Mouse (Mus musculus): ENCODE data around the gene Lama2.
"Not testable (repeated sequence)": the region's sequence is repeated elsewhere in the genome, so short reads cannot be mapped to it uniquely, and the experiment has no call there.

Gene Lama2

GRCm38 (mm10) chr10:27012804-27013365 is 606.7 kb downstream of the Lama2 start:
- no peak for DNase-seq (ENCODE audit: low spot score in 2 of 2)

- DNase-seq (ENCODE audit: low spot score in 2 of 2): no peak
These were observed 612.2 kb downstream of the Lama2 start for GRCm38 (mm10) chr10:27007364-27007763.

- no peak for DNase-seq (ENCODE audit: low spot score in 2 of 2)
These were observed 613.8 kb downstream of the Lama2 start for GRCm38 (mm10) chr10:27005716-27006115.

DNA sequence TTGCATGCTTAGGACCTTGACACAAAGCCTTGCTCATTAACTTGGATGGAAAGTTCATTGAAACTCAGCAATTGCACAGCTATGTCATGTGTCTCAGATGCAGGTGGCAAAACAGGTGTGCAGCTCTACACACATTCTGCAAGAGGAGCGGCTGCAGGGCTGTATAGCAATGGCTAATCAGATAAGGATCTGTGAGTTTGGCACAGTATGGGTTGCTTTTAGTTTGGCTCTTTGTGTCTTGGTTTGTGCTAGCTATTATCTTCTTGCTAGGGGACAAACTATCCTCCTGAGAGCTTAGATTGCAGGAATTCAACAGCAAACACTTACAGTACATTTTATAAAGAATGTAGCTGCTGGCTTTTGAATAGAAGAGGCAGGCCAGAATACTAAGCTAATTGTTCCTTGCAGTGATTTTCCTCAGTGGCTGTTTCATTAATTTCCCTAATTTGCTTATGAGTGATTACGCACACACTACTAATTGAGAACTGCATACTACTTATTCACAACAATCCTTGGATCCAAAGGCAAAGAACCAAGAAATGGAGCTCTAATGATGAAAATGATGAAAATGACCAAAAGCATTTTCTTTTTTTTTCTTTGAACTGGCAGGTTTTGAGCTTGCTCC is 617.9 kb downstream of the Lama2 start:
- no peak for DNase-seq (ENCODE audit: low spot score in 2 of 2)

GRCm38 (mm10) chr10:26996684-26997083 is 622.9 kb downstream of the Lama2 start:
- no peak for DNase-seq (ENCODE audit: low spot score in 2 of 2)

- DNase-seq (ENCODE audit: low spot score in 2 of 2): peak in 1 of 2 experiments; percentile 7
These were observed 623.6 kb downstream of the Lama2 start for GRCm38 (mm10) chr10:26995987-26996386.

DNA sequence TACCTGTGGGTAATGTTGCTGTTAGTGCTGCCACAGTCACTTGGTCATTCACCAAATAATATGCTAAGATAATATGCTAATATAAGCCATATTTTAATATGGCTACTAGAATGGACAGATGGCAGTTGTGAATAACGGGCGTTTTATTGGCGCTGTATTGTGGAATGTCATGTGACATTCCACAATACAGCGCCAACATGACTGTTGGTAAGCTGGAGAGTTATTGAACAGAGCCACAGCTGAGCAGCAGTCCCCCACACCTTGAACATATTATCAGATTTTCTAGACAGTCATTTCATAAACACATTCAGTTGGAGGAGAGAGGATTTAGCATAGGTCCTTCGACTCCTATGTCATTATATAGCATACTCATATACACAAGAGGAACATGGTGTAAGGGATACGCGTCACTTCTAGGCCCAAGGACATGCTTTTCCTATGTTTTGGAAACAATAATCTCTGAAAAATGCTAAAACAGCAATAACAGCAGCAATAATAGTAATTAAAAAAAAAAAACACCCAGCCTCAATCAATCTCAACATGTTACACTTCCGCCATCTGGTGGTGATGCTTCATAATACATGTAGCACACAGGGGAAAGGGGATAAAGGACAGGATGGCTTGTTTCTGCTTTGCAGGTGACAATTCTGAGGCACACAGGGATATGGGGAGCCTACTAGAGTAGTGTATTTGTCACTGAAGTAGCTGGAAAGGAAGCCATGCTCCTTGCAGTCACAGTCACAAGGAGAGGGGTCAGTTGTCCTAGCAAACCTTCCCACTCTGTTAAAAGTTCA is 624.2 kb downstream of the Lama2 start:
- DNase-seq (ENCODE audit: low spot score in 2 of 2): peak; percentile 70 to 76

- no peak for DNase-seq (ENCODE audit: low spot score in 2 of 2)
These were observed 625.4 kb downstream of the Lama2 start for GRCm38 (mm10) chr10:26993971-26994761.

DNA sequence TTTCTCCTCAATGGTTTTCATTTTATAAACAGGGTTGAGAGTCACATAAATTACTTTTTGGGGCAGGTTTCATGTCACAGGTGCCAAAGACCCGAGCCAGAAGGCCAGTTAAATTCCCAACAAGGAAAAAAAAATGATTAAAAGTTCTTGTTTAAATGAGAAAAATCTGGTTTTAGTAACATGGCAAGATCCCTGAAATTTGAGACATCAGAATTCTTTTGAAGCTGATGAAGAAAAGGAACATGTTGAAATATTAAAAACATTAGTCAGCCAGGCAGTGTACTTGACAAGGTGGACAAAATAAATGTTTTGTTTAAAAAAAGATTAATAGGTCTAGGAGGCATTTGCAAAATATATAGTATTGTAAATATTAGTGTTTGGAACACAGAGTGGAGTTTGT is 634.1 kb downstream of the Lama2 start:
- DNase-seq (ENCODE audit: low spot score in 2 of 2): no peak

- not testable (repeated sequence) for DNase-seq (ENCODE audit: low spot score in 2 of 2)
These were observed 635.5 kb downstream of the Lama2 start for GRCm38 (mm10) chr10:26984082-26984481.

- no peak for DNase-seq (ENCODE audit: low spot score in 2 of 2)
These were observed 636.0 kb downstream of the Lama2 start for GRCm38 (mm10) chr10:26983583-26983982.

- DNase-seq (ENCODE audit: low spot score in 2 of 2): no peak
These were observed 636.9 kb downstream of the Lama2 start for GRCm38 (mm10) chr10:26982621-26983020.

DNA sequence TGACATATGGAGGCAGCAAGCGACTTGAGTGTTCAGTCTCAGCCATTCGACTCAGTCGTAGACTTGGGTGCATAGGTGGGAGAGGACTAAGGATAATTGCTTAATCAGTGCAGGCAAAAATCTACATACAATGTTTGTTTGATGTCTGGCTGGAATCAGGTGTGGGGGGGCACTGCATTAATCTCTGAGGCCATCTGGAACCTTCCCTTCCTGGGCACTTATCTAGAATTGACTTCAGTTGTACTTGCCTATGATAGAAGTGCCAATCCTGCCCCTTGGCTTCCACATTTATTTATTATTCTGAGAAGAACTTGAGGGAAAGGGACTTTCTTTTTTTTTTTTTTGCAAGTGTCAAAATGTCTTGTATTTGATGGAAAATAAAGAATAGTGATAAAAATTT is 644.2 kb downstream of the Lama2 start:
- no peak for DNase-seq (ENCODE audit: low spot score in 2 of 2)

GRCm38 (mm10) chr10:26974224-26974623 is 645.3 kb downstream of the Lama2 start:
- no peak for DNase-seq (ENCODE audit: low spot score in 2 of 2)

GRCm38 (mm10) chr10:26973575-26973974 is 646.0 kb downstream of the Lama2 start:
- DNase-seq (ENCODE audit: low spot score in 2 of 2): no peak

- no peak for DNase-seq (ENCODE audit: low spot score in 2 of 2)
These were observed 661.0 kb downstream of the Lama2 start for GRCm38 (mm10) chr10:26958513-26958912.

GRCm38 (mm10) chr10:26950448-26950847 is 669.1 kb downstream of the Lama2 start:
- DNase-seq (ENCODE audit: low spot score in 2 of 2): peak in 1 of 2 experiments; percentile 6

GRCm38 (mm10) chr10:26949667-26950066 is 669.9 kb downstream of the Lama2 start:
- DNase-seq (ENCODE audit: low spot score in 2 of 2): no peak

DNA sequence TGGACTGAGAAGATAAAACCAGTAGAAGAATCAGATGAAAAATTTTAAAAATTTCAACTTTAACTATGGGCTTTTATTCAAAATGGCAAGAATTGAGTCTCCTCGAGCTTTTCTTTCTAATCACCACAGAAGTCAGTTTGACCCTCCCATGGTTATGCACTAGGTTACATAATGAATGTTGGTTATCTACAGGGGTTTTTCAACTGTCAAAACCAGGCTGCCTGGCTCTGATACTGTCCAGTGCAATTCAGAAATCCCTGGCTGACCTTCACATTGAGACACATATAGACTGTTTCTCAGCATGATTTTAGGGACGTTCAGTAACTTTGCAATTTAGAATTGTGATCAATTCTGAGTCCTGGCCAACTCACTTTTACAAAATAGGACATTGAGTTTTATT is 671.2 kb downstream of the Lama2 start:
- no peak for DNase-seq (ENCODE audit: low spot score in 2 of 2)

DNA sequence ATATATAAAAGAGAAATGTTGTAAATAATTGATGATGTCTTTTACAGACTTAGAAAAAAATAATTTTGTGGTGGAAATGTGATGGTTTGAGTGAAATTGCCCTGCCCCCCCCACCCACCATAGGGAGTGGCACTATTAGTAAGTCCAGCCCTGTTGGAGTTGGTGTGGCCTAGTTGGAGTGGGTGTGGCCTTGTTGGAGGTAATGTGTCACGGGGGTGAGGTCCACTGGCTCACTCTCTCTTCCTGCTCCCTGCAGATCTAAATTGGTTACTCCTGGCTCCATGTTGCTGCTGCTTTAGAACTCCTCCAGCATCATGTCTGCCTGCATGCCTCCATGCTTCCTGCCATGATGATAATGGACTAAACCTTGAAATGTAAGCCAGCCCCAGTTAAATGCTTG is 680.0 kb downstream of the Lama2 start:
- no peak for DNase-seq (ENCODE audit: low spot score in 2 of 2)

DNA sequence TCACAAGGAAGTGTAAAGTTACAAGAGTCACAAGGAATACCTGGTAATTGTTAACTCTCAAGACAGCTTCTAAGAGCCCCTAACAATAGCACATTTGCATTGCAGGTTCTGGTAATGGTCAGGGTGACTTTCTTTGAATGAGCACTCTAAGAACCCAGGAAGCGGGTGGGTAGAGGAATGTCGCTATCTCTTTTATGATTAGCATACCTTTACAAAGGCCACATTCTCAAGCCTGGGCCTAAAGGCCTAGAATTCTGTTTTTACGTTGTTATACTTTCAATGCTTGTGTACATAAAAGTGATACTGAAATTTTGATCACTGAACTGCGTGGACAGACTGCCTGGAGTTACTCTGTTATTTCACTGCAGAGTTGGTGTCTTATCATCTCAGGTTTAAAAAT is 681.1 kb downstream of the Lama2 start:
- not testable (repeated sequence) for DNase-seq (ENCODE audit: low spot score in 2 of 2)

- DNase-seq (ENCODE audit: low spot score in 2 of 2): not testable (repeated sequence)
These were observed 683.5 kb downstream of the Lama2 start for GRCm38 (mm10) chr10:26936056-26936455.
